Mouse (Mus musculus) bone marrow, adult 2 months (tissue): ENCODE results near the gene Grik3. TPM values are rescaled to one million over a fixed set of nuclear protein-coding genes. Genes with fewer than 3 reads are reported as not detected.

Source experiments
- H3K27ac ChIP-seq: fragments of 200-500 bp; 2 replicates; pipeline ENCODE4 v1.5.1; 2012; ENCODE audit warnings: low read depth, mild to moderate bottlenecking, control low read depth, inconsistent platforms, low read length; ENCODE audit not compliant: control insufficient read depth, poor library complexity, insufficient read depth
- H3K4me1 ChIP-seq: fragments of 200-500 bp; 2 replicates; pipeline ENCODE4 v1.6.1; 2011; ENCODE audit warnings: low read length; ENCODE audit not compliant: control insufficient read depth, insufficient read depth
- H3K4me3 ChIP-seq: fragments of 200-500 bp; replicated peaks from 2 replicates; pipeline ENCODE3; 2011; ENCODE audit warnings: mild to moderate bottlenecking, low read depth, low read length, control low read depth; ENCODE audit not compliant: control insufficient read depth
- CTCF ChIP-seq: fragments of 200-500 bp; IDR thresholded peaks from 2 replicates; pipeline ENCODE4 v1.5.1; 2011; ENCODE audit warnings: low read length, control low read depth; ENCODE audit not compliant: control insufficient read depth, insufficient read depth
- POLR2A ChIP-seq: fragments of 200-500 bp; IDR thresholded peaks from 2 replicates; pipeline ENCODE4 v1.6.1; 2011; ENCODE audit warnings: low read depth, mild to moderate bottlenecking, control low read depth, low read length, borderline replicate concordance; ENCODE audit not compliant: control insufficient read depth
- WGBS: fragments of 180-500 bp; shearing (Covaris S2); methylation state at CpG from one replicate; pipeline ENCODE4 v1.1.7; 2018; 5-methylcytosine and 5-hydroxymethylcytosine counted together
- polyA plus RNA-seq: library from polyadenylated mRNA; stranded (reverse); fragments of >200 nt; gene quantifications from 2 replicates; pipeline ENCODE4 v1.2.4, GENCODE M21; 2011; ENCODE audit warnings: low replicate concordance; ENCODE audit not compliant: missing spikeins, insufficient read depth, insufficient read length

Grik3 gene
- polyA plus RNA-seq, 1 experiment, result 0.45 TPM

GRCm38 (mm10) chr4:125497471-125497870, 7.0 kb downstream of the Grik3 start:
- Histone ChIP-seq H3K27ac (no peak overlapping the region), H3K4me3 (no peak overlapping the region), H3K4me1 (no peaks in the 10 kb centered on the region)
- 17% methylated on average over 7 of the region's 7 CpGs for WGBS
- no peak for TF ChIP-seq POLR2A

GRCm38 (mm10) chr4:125498866-125499265, 8.4 kb downstream of the Grik3 start:
- TF ChIP-seq CTCF (no peak), POLR2A (no peak)
- 13% methylated on average over 6 of the region's 6 CpGs for WGBS
- no peak overlapping the region for H3K27ac ChIP-seq
- no peak overlapping the region for H3K4me3 ChIP-seq
- H3K4me1 ChIP-seq, result no peaks in the 10 kb centered on the region

GRCm38 (mm10) chr4:125502861-125503260, 12.4 kb downstream of the Grik3 start:
- TF ChIP-seq CTCF (no peak), POLR2A (no peak)
- 47% methylated on average over 8 of the region's 8 CpGs for WGBS
- H3K27ac ChIP-seq, result no peak overlapping the region

GRCm38 (mm10) chr4:125512434-125512833, 21.9 kb downstream of the Grik3 start:
- H3K27ac ChIP-seq, result no peak overlapping the region
- TF ChIP-seq POLR2A, result no peak
- TF ChIP-seq CTCF, result no peak
- no peaks in the 10 kb centered on the region for H3K4me1 ChIP-seq
- WGBS, result 73% methylated on average over 6 of the region's 6 CpGs
- no peak overlapping the region for H3K4me3 ChIP-seq

More at GRCm38 (mm10) chr4:125502861-125503260, 12.4 kb downstream of the Grik3 start:
- H3K4me1 ChIP-seq, result no peaks in the 10 kb centered on the region
- no peak overlapping the region for H3K4me3 ChIP-seq

GRCm38 (mm10) chr4:125515646-125516045, 25.1 kb downstream of the Grik3 start:
- WGBS, result 18% methylated on average over 13 of the region's 13 CpGs
- no peak overlapping the region for H3K4me3 ChIP-seq
- TF ChIP-seq CTCF (no peak), POLR2A (no peak)
- H3K27ac ChIP-seq, result no peak overlapping the region
- H3K4me1 ChIP-seq, result no peaks in the 10 kb centered on the region

GRCm38 (mm10) chr4:125516612-125517011, 26.1 kb downstream of the Grik3 start:
- no peak for TF ChIP-seq POLR2A
- TF ChIP-seq CTCF, result no peak
- Histone ChIP-seq H3K4me1 (no peaks in the 10 kb centered on the region), H3K4me3 (no peak overlapping the region), H3K27ac (no peak overlapping the region)
- 72% methylated on average over 6 of the region's 6 CpGs for WGBS

- WGBS, result 84% methylated on average over 5 of the region's 5 CpGs
- Histone ChIP-seq H3K4me3 (no peak overlapping the region), H3K4me1 (no peaks in the 10 kb centered on the region), H3K27ac (no peak overlapping the region)
- no peak for TF ChIP-seq CTCF
- no peak for TF ChIP-seq POLR2A
Measured at GRCm38 (mm10) chr4:125518861-125519260, 28.4 kb downstream of the Grik3 start.

GRCm38 (mm10) chr4:125522931-125523330, 32.4 kb downstream of the Grik3 start:
- WGBS, result 62% methylated on average over 7 of the region's 7 CpGs
- no peaks in the 10 kb centered on the region for H3K4me1 ChIP-seq
- H3K27ac ChIP-seq, result no peak overlapping the region
- TF ChIP-seq CTCF, result no peak
- no peak for TF ChIP-seq POLR2A
- H3K4me3 ChIP-seq, result no peak overlapping the region

- Histone ChIP-seq H3K4me1 (no peaks in the 10 kb centered on the region), H3K4me3 (no peak overlapping the region), H3K27ac (no peak overlapping the region)
- TF ChIP-seq POLR2A, result no peak
- no peak for TF ChIP-seq CTCF
- 83% methylated on average over 4 of the region's 4 CpGs for WGBS
Measured at GRCm38 (mm10) chr4:125525266-125525665, 34.8 kb downstream of the Grik3 start.

- TF ChIP-seq CTCF (no peak), POLR2A (no peak)
- 66% methylated on average over 5 of the region's 5 CpGs for WGBS
- Histone ChIP-seq H3K27ac (no peak overlapping the region), H3K4me3 (no peak overlapping the region), H3K4me1 (no peaks in the 10 kb centered on the region)
Measured at GRCm38 (mm10) chr4:125526425-125526824, 35.9 kb downstream of the Grik3 start.
